Mouse (Mus musculus): ENCODE results near the gene Lrch4. TPM values are rescaled to one million over a fixed set of nuclear protein-coding genes. Genes with fewer than 3 reads are reported as not detected.

The Lrch4 gene
- total and polyA plus RNA-seq, 2 experiments from 2014 or later = 5.6 to 12.8 TPM

- H3K9me3 ChIP-seq (ENCODE audit: low read length) = no peaks in the 10 kb centered on the region
- H3K27me3 ChIP-seq (ENCODE audit: insufficient read depth, low read length) = no peaks in the 10 kb centered on the region
- ATAC-seq = no peak
- TF ChIP-seq CTCF (IDR thresholded peaks at IDR 0.05; ENCODE audit: low read depth) = no peak
- H3K4me3 ChIP-seq (ENCODE audit: low read depth, low read length) = peak overlapping the region; percentile 90
- H3K4me2 ChIP-seq (ENCODE audit: low read depth) = peak overlapping the region; percentile 90
- H3K36me3 ChIP-seq (ENCODE audit: insufficient read depth) = peaks cover 8% of the 10 kb centered on the region; the same call in 1 of the 2 replicates
- WGBS = under 1% methylated on average over 23 of the region's 23 CpGs
- peak overlapping the region; percentile 75 for H3K9ac ChIP-seq
- peaks cover 14% of the 10 kb centered on the region for H3K4me1 ChIP-seq (ENCODE audit: insufficient read depth)
- DNase-seq = no peak
- H3K27ac ChIP-seq (ENCODE audit: low read depth, low read length) = peak overlapping the region; percentile 74
Observed at GRCm38 (mm10) chr5:137629306-137629721, 393 bp downstream of the Lrch4 start.

GRCm38 (mm10) chr5:137629906-137630545 lies 1.1 kb downstream of the Lrch4 start:
- Histone ChIP-seq H3K27ac (ENCODE audit: low read depth, low read length) (no peak overlapping the region), H3K4me3 (ENCODE audit: low read depth, low read length) (peak overlapping the region; percentile 90), H3K4me1 (ENCODE audit: insufficient read depth) (peaks cover 14% of the 10 kb centered on the region), H3K9me3 (ENCODE audit: low read length) (no peaks in the 10 kb centered on the region), H3K36me3 (ENCODE audit: insufficient read depth) (peaks cover 8% of the 10 kb centered on the region; the same call in 1 of the 2 replicates), H3K27me3 (ENCODE audit: insufficient read depth, low read length) (no peaks in the 10 kb centered on the region), H3K9ac (peak overlapping the region; percentile 75), H3K4me2 (ENCODE audit: low read depth) (peak overlapping the region; percentile 90)
- DNase-seq = no peak
- 31% methylated on average over 6 of the region's 6 CpGs for WGBS
- ATAC-seq = no peak
- TF ChIP-seq CTCF (IDR thresholded peaks at IDR 0.05; ENCODE audit: low read depth) = no peak

- Histone ChIP-seq H3K4me3 (ENCODE audit: low read depth, low read length) (no peak overlapping the region), H3K4me2 (ENCODE audit: low read depth) (peak overlapping the region; percentile 90), H3K4me1 (ENCODE audit: insufficient read depth) (peaks cover 14% of the 10 kb centered on the region), H3K27ac (ENCODE audit: low read depth, low read length) (0 out of 2 replicates have a peak overlapping the region, but pooled peaks have one; percentile 21), H3K9ac (no peak overlapping the region), H3K36me3 (ENCODE audit: insufficient read depth) (peaks cover 13% of the 10 kb centered on the region), H3K9me3 (ENCODE audit: low read length) (no peaks in the 10 kb centered on the region), H3K27me3 (ENCODE audit: insufficient read depth, low read length) (no peaks in the 10 kb centered on the region)
- no peak for TF ChIP-seq CTCF (IDR thresholded peaks at IDR 0.05; ENCODE audit: low read depth)
- WGBS = 52% methylated on average over 3 of the region's 3 CpGs
- no peak for DNase-seq
- no peak for ATAC-seq
Observed at GRCm38 (mm10) chr5:137630602-137631001, 1.7 kb downstream of the Lrch4 start.

GRCm38 (mm10) chr5:137631171-137631570 lies 2.2 kb downstream of the Lrch4 start:
- no peak overlapping the region for H3K4me3 ChIP-seq (ENCODE audit: low read depth, low read length)
- no peaks in the 10 kb centered on the region for H3K27me3 ChIP-seq (ENCODE audit: insufficient read depth, low read length)
- H3K4me2 ChIP-seq (ENCODE audit: low read depth) = no peak overlapping the region
- H3K27ac ChIP-seq (ENCODE audit: low read depth, low read length) = 0 out of 2 replicates have a peak overlapping the region, but pooled peaks have one; percentile 21
- H3K9me3 ChIP-seq (ENCODE audit: low read length) = no peaks in the 10 kb centered on the region
- 77% methylated on average over 9 of the region's 9 CpGs for WGBS
- TF ChIP-seq CTCF (IDR thresholded peaks at IDR 0.05; ENCODE audit: low read depth) = no peak
- no peak for ATAC-seq
- H3K4me1 ChIP-seq (ENCODE audit: insufficient read depth) = peaks cover 14% of the 10 kb centered on the region
- DNase-seq = no peak
- H3K9ac ChIP-seq = no peak overlapping the region
- peaks cover 19% of the 10 kb centered on the region for H3K36me3 ChIP-seq (ENCODE audit: insufficient read depth)

GRCm38 (mm10) chr5:137631591-137631990 lies 2.7 kb downstream of the Lrch4 start:
- peaks cover 14% of the 10 kb centered on the region for H3K4me1 ChIP-seq (ENCODE audit: insufficient read depth)
- no peak overlapping the region for H3K4me2 ChIP-seq (ENCODE audit: low read depth)
- H3K9ac ChIP-seq = no peak overlapping the region
- no peaks in the 10 kb centered on the region for H3K27me3 ChIP-seq (ENCODE audit: insufficient read depth, low read length)
- ATAC-seq = no peak
- no peak for DNase-seq
- 88% methylated on average over 4 of the region's 4 CpGs for WGBS
- no peak for TF ChIP-seq CTCF (IDR thresholded peaks at IDR 0.05; ENCODE audit: low read depth)
- no peaks in the 10 kb centered on the region for H3K9me3 ChIP-seq (ENCODE audit: low read length)
- H3K4me3 ChIP-seq (ENCODE audit: low read depth, low read length) = no peak overlapping the region
- peaks cover 23% of the 10 kb centered on the region for H3K36me3 ChIP-seq (ENCODE audit: insufficient read depth)
- H3K27ac ChIP-seq (ENCODE audit: low read depth, low read length) = no peak overlapping the region

- no peak for ATAC-seq
- H3K36me3 ChIP-seq (ENCODE audit: insufficient read depth) = peaks cover 43% of the 10 kb centered on the region
- no peak for TF ChIP-seq CTCF (IDR thresholded peaks at IDR 0.05; ENCODE audit: low read depth)
- no peak overlapping the region for H3K4me2 ChIP-seq (ENCODE audit: low read depth)
- no peaks in the 10 kb centered on the region for H3K9me3 ChIP-seq (ENCODE audit: low read length)
- no peaks in the 10 kb centered on the region for H3K27me3 ChIP-seq (ENCODE audit: insufficient read depth, low read length)
- 83% methylated on average over 12 of the region's 12 CpGs for WGBS
- H3K4me3 ChIP-seq (ENCODE audit: low read depth, low read length) = no peak overlapping the region
- H3K9ac ChIP-seq = no peak overlapping the region
- no peak for DNase-seq
- H3K27ac ChIP-seq (ENCODE audit: low read depth, low read length) = no peak overlapping the region
- H3K4me1 ChIP-seq (ENCODE audit: insufficient read depth) = peaks cover 9% of the 10 kb centered on the region
Observed at GRCm38 (mm10) chr5:137633397-137634084, 4.6 kb downstream of the Lrch4 start.

GRCm38 (mm10) chr5:137639472-137639871 lies 10.6 kb downstream of the Lrch4 start:
- ATAC-seq (no peak), DNase-seq (no peak)
- no peak for TF ChIP-seq CTCF (IDR thresholded peaks at IDR 0.05; ENCODE audit: low read depth)
- Histone ChIP-seq H3K27me3 (ENCODE audit: insufficient read depth, low read length) (no peaks in the 10 kb centered on the region; the same call in none of the 2 replicates), H3K4me1 (ENCODE audit: insufficient read depth) (no peaks in the 10 kb centered on the region), H3K27ac (ENCODE audit: low read depth, low read length) (no peak overlapping the region), H3K9me3 (ENCODE audit: low read length) (no peaks in the 10 kb centered on the region), H3K4me3 (ENCODE audit: low read depth, low read length) (no peak overlapping the region), H3K9ac (no peak overlapping the region), H3K36me3 (ENCODE audit: insufficient read depth) (peaks cover 59% of the 10 kb centered on the region), H3K4me2 (ENCODE audit: low read depth) (no peak overlapping the region)
- WGBS = 86% methylated on average over 7 of the region's 7 CpGs

Data from forebrain, postnatal 0 days (tissue).